Mouse (Mus musculus): ENCODE measurements around the gene Cacna1f.

The Cacna1f gene

DNA sequence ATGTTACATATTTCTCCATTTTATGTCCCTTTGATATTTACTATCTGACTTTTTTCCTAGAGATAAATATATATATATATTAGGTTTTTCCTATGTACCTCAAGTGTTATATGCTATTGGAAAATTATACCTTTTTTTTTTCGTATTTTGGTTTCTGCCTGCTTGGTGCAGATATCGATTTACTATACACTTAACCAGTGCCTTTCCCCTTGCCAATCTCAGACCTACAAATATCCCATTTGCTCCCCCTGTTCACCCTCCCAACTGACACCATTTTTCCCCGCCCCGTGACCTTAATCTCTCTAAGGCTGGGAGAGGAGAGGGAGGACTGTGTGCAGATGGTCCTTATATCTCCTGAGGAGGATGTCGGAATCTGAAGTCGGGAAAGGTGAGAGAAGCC, at the start of gene Cacna1f:
Cacna1f (plus strand) TSS at position 301 of the 400 bp plus-strand sequence.
- no peak for DNase-seq (ENCODE audit: low read depth, low spot score)

- DNase-seq (ENCODE audit: low read depth, low spot score): no peak
Observed at GRCm38 (mm10) chrX:7563076-7563475, 43.8 kb upstream of the Cacna1f start.

DNA sequence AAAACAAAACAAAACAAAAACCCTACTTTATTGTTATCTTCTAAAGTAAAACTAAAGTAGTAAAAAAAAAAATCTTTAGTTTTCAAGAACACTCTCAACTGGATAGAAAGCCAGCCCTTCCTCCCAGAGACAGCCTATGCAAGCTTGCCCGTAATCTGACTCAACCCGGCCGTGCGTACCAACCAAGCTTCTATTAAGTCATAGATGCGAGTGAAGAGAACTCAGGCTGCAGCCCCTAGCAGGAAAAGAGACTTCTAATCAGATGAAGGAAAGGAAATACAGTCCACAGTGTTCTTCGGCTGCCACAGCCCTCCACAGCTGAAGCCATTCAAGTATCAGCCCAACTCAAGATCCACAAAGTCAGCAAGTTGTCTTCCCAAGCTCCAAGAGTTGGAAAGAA, 40.5 kb upstream of the Cacna1f start:
- DNase-seq (ENCODE audit: low read depth, low spot score): no peak

DNA sequence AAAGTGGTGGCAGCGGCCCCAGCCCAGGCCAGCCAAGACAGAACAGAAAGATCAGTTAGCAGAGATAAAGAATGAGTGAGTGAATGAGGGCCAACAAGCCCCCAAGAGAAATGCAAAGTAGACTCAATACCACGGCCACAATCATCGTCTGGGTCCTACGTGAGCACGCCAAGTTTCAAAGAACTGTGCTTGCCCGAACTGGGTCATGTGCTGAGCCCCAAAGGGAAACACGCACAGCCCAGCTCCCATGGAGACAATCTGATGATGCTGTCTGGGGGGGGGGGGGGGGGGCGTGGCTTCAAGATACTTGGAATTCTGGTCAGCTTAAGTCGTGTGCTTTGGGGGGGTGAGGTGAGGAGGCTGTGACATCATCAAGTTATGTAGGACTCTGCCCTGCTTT, 39.4 kb upstream of the Cacna1f start:
- peak; percentile 8 for DNase-seq (ENCODE audit: low read depth, low spot score)

DNA sequence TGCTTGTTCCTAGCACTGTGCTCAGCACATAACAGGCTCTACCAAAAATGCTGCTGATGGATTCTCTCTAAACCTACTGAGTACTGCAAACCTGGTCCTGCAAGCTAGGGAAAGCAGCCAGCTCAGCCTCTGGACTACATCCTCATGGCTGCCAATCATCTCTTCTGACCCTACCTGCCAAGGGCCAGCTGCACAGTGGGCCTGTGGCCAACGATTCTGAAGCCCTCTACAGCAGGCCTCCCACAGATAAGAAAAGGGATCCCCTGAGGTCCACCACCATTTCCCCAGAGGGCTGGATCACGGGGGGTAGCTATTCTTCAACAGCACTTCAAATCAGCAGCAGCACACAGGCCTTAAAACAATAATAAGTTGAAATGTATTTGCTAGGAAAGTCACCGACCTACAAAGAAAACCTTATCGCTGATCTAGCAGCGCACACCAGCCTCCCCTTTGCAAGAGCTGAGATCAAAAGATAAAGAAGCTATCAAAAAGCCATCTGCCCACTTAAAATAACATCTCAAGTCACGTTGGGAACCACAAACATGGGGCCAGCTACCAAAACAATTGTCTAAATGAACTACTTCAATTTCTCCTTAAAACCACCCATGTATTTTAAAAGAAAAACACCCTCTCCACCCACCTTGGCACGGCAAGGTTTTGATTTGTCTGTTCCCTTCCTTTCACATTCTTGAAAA, 36.3 kb upstream of the Cacna1f start:
- DNase-seq (ENCODE audit: low read depth, low spot score): no peak

- DNase-seq (ENCODE audit: low read depth, low spot score): no peak
Observed at GRCm38 (mm10) chrX:7571565-7572136, 35.2 kb upstream of the Cacna1f start.

- DNase-seq (ENCODE audit: low read depth, low spot score): no peak
Observed at GRCm38 (mm10) chrX:7572466-7572865, 34.4 kb upstream of the Cacna1f start.

GRCm38 (mm10) chrX:7573176-7574086, 33.5 kb upstream of the Cacna1f start, which contains the start of gene Foxp3:
TSS of gene Foxp3 (plus strand) at chrX:7573644.
- peak; percentile 20 for DNase-seq (ENCODE audit: low read depth, low spot score)

- DNase-seq (ENCODE audit: low read depth, low spot score): peak; percentile 79
Observed at GRCm38 (mm10) chrX:7574087-7574884, 32.6 kb upstream of the Cacna1f start, which contains the start of gene Ppp1r3f. TSS of gene Ppp1r3f (minus strand) at chrX:7574283.

DNA sequence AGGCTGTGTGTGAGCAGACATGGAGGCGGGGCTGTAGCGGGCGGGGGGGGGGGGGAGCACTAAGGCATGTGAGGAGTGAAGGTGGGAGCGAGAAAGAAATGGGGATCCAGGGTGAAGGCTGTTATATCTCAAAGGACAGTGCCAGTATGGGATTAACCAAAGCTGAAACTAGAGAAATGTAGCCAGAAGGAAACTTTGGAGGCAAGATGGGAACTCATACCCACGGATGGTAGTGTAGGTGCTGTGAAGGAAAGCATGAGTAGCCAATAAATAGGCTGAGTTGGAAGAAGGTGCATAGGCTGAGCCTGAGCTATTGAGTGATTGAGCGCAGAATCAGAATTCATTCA, 32.0 kb upstream of the Cacna1f start:
- no peak for DNase-seq (ENCODE audit: low read depth, low spot score)

- no peak for DNase-seq (ENCODE audit: low read depth, low spot score)
Observed at GRCm38 (mm10) chrX:7581151-7581550, 25.7 kb upstream of the Cacna1f start.

- no peak for DNase-seq (ENCODE audit: low read depth, low spot score)
Observed at GRCm38 (mm10) chrX:7583881-7584280, 23.0 kb upstream of the Cacna1f start.

GRCm38 (mm10) chrX:7586356-7586755, 20.5 kb upstream of the Cacna1f start:
- DNase-seq (ENCODE audit: low read depth, low spot score): no peak

DNA sequence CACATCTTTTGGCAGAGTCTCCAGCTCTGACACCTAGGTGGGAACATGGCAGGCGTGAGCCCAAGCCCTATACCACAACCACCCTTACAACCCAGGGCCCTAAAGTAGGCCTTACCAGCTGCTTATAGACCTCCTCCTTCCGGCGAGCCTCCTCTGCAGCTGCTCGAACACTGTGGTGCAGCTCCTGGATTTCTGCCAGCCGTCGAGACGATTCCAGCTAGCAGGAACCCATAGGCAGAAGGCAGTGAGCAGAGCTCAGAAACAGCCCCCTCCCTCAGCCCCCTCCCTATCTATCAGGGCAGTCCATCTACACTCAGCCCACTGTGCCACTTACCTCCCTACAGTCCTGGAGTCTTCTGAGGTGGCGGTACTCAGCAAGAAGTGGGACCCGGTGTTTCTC, 11.5 kb upstream of the Cacna1f start:
- DNase-seq (ENCODE audit: low read depth, low spot score): no peak

DNA sequence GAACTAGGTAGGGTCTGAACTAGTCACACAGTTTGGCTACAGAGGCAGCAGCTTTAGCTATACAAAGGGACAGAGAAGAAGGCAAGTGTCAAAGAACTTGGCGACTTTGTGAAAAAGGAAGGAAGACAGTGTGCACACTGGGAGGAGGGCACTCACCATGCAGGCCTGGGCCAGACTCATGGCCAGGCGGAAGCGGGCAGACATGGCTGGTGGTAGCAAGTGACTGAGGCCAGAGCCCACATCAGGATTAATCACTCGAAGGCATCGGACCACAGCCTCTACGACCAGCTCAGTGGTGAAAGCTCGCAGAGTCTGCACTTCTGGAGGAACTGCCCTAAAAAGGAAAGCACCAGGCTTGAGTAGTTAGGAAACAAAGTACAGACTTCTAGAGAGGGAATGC, 2.9 kb upstream of the Cacna1f start:
- no peak for DNase-seq (ENCODE audit: low read depth, low spot score)

DNA sequence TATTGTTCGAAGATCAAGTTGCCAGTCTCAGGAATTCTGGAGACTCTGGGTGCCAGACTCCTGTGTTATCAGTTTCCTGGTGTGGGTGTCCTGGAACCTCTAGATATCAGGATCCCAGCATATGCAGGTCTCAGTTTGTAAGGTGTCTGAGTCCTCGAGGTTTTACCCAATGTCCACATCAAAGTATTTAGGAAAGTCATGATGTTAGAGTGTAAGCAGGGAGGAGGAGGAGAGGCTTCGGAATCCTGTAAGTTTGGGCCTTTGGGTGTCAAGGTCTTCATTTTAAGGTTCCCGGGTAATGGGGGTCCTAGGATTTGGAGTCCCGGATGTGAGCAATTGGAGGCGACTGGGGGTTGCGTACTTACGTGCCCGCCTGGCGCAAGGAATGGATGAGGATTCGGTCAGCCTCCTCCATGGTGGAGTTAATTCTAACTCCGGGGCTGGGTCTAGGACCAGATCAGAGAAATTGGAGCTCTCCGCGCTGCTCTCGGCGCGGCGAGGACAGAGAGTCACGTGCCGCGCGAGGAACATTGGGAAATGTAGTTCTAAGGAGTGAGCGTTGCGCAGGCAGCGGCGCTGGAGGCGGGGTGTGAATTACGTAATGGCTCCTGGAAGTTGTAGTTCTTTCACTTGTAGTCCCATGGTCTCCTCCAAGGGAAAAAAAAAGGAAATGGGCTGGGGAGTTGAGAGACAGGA, 1.9 kb upstream of the Cacna1f start, which contains the start of gene Ccdc22:
Ccdc22 (minus strand) TSS at position 639 of the 696 bp plus-strand sequence.
- DNase-seq (ENCODE audit: low read depth, low spot score): peak; percentile 62

DNA sequence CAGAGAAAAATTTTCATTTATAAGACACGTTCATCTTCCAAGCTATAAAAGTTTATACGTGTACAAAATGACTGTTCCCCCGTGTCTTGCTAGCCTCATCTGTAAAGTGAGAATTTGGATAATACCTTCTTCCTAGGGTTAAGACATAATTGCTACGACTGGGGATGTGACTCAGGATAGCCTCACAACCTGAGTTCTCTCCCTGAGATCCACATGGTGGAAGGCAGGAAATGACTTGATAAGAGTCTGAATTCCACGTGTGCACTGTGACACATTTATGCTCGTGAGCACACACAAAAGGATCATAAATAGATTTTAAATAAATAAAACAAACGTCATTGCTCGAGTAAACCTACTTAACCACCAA, 1.3 kb upstream of the Cacna1f start:
- DNase-seq (ENCODE audit: low read depth, low spot score): no peak

DNA sequence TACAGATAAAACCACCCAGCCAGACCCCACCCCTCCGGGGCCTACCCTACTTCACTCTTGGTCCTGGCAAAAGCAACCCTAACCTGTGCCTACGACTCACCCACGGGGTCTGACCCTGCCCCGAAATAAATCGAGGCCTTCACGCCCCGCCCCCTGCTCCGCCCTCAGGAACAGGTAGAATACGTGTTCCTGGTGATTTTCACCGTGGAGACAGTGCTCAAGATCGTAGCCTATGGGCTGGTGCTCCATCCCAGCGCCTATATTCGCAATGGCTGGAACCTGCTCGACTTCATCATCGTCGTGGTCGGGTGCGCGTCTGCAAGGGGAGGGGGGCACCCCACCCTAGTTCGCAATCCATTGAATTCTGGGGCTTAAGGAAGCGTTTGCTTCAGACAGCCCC, 3.2 kb downstream of the Cacna1f start:
- DNase-seq (ENCODE audit: low read depth, low spot score): no peak

DNA sequence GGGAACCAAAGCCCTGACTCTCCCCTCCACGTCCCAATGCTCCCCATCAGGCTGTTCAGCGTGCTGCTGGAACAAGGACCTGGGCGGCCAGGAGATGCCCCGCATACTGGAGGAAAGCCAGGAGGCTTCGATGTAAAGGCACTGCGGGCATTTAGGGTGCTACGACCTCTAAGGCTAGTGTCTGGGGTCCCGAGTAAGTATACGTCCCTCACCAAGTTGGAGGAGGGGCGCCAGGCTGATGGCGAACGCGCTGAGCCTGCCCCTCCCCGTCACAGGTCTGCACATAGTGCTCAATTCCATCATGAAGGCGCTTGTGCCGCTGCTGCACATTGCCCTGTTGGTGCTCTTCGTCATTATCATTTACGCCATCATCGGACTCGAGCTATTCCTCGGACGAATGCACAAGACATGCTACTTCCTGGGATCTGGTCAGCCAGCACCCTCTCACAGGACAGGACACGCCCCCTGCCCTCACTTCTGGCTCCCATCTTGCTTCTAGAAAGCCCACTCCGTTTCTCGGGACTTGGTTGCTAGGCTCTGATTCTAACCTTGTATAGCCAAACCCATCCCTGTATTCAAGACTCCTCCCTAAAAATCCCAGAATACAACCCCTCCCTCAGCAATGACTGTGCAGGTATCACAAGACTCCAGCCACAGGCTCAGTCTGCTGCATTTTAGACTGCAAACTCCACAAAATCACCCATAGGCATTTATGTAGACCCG, 3.8 kb downstream of the Cacna1f start:
- DNase-seq (ENCODE audit: low read depth, low spot score): no peak

GRCm38 (mm10) chrX:7617889-7618551, 11.1 kb downstream of the Cacna1f start:
- no peak for DNase-seq (ENCODE audit: low read depth, low spot score)

Measured in retina, postnatal 7 days (tissue).